Mouse (Mus musculus) left cerebral cortex, adult 11 months (tissue): Measurements from ENCODE around the gene Lman1l.

Experiments used
- DNase-seq: peaks from one replicate; pipeline ENCODE4 v3.0.0; 2022; ENCODE audit warnings: low spot score

Gene Lman1l

GRCm38 (mm10) chr9:57620674-57621073 lies at the start of gene Lman1l:
Lman1l (minus strand) TSS chr9:57620774.
- DNase-seq, result no peak

- no peak for DNase-seq
Observed at GRCm38 (mm10) chr9:57669566-57669965, 49.0 kb upstream of the Lman1l start.

GRCm38 (mm10) chr9:57668277-57668676 lies 47.7 kb upstream of the Lman1l start:
- no peak for DNase-seq

GRCm38 (mm10) chr9:57667817-57668216 lies 47.2 kb upstream of the Lman1l start:
- no peak for DNase-seq

GRCm38 (mm10) chr9:57667136-57667535 lies 46.6 kb upstream of the Lman1l start:
- DNase-seq, result no peak

- no peak for DNase-seq
Observed at GRCm38 (mm10) chr9:57666536-57666935, 46.0 kb upstream of the Lman1l start.

- no peak for DNase-seq
Observed at GRCm38 (mm10) chr9:57664616-57665015, 44.0 kb upstream of the Lman1l start.

GRCm38 (mm10) chr9:57661552-57661951 lies 41.0 kb upstream of the Lman1l start:
- DNase-seq, result no peak

GRCm38 (mm10) chr9:57660501-57660900 lies 39.9 kb upstream of the Lman1l start:
- DNase-seq, result no peak

GRCm38 (mm10) chr9:57659774-57660173 lies 39.2 kb upstream of the Lman1l start:
- no peak for DNase-seq

GRCm38 (mm10) chr9:57658970-57659369 lies 38.4 kb upstream of the Lman1l start:
- DNase-seq, result no peak

- DNase-seq, result no peak
Observed at GRCm38 (mm10) chr9:57657843-57658242, 37.3 kb upstream of the Lman1l start.

GRCm38 (mm10) chr9:57656631-57657350 lies 36.2 kb upstream of the Lman1l start:
- no peak for DNase-seq

GRCm38 (mm10) chr9:57655749-57656148 lies 35.2 kb upstream of the Lman1l start:
- peak; percentile 82 for DNase-seq

- no peak for DNase-seq
Observed at GRCm38 (mm10) chr9:57654966-57655365, 34.4 kb upstream of the Lman1l start.

GRCm38 (mm10) chr9:57653283-57653682 lies 32.7 kb upstream of the Lman1l start, which contains the start of gene Csk:
Csk (minus strand) TSS chr9:57653631.
- no peak for DNase-seq

GRCm38 (mm10) chr9:57652855-57653254 lies 32.3 kb upstream of the Lman1l start:
- DNase-seq, result no peak

- no peak for DNase-seq
Observed at GRCm38 (mm10) chr9:57652351-57652750, 31.8 kb upstream of the Lman1l start.

GRCm38 (mm10) chr9:57650786-57651311 lies 30.3 kb upstream of the Lman1l start:
- DNase-seq, result no peak

GRCm38 (mm10) chr9:57650130-57650785 lies 29.7 kb upstream of the Lman1l start:
- DNase-seq, result no peak

- DNase-seq, result no peak
Observed at GRCm38 (mm10) chr9:57647286-57648108, 26.9 kb upstream of the Lman1l start.

GRCm38 (mm10) chr9:57646551-57647103 lies 26.1 kb upstream of the Lman1l start:
- DNase-seq, result no peak
